Mouse (Mus musculus): ENCODE results near the gene Inpp5a. TPM values are rescaled to one million over a fixed set of nuclear protein-coding genes. Genes with fewer than 3 reads are reported as not detected.

Gene Inpp5a
- polyA plus RNA-seq, 1 experiment from 2014 or later, result 29.1 TPM

DNA sequence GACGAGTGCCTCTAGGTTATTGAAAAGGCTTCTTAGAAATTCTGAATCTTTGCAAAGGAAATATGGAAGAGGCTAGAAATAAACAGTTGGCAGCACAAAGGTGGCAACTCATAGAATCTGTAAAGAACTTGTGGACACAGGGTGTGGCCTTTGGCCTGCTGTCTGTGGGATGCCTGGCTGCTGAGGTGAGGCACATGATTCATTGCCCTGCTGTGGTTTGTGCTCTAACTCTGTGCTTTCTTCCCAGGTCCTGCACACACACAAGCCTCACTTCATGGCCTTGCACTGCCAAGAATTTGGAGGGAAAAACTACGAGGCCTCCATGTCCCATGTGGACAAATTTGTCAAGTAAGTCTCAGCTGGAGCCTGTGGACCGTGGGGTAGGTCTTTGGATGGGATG lies 88.8 kb downstream of the Inpp5a start:
- WGBS, result 88% methylated on average over 3 of the region's 3 CpGs
- Histone ChIP-seq H3K27ac (ENCODE audit: low read depth, low read length) (no peak overlapping the region), H3K9ac (ENCODE audit: low read depth, low read length) (no peak overlapping the region), H3K36me3 (ENCODE audit: control insufficient read depth, insufficient read depth) (peaks cover 24% of the 10 kb centered on the region; the same call in 1 of the 2 replicates), H3K4me1 (replicated peaks; ENCODE audit: control insufficient read depth, insufficient read depth, low read length) (no peaks in the 10 kb centered on the region), H3K4me2 (replicated peaks; ENCODE audit: low read depth) (no peak overlapping the region), H3K9me3 (ENCODE audit: control insufficient read depth) (no peaks in the 10 kb centered on the region), H3K4me3 (ENCODE audit: low read depth, low read length) (no peak overlapping the region), H3K27me3 (replicated peaks; ENCODE audit: control insufficient read depth, insufficient read depth, low read length) (no peaks in the 10 kb centered on the region)
- TF ChIP-seq CTCF (IDR thresholded peaks at IDR 0.05; ENCODE audit: low read depth), result no peak
- ATAC-seq, result no peak

GRCm38 (mm10) chr7:139479077-139479476 lies 90.2 kb downstream of the Inpp5a start:
- no peak overlapping the region for H3K9ac ChIP-seq (ENCODE audit: low read depth, low read length)
- 77% methylated on average over 1 of the region's 1 CpGs for WGBS
- TF ChIP-seq CTCF (IDR thresholded peaks at IDR 0.05; ENCODE audit: low read depth), result no peak
- no peaks in the 10 kb centered on the region for H3K4me1 ChIP-seq (replicated peaks; ENCODE audit: control insufficient read depth, insufficient read depth, low read length)
- H3K27me3 ChIP-seq (replicated peaks; ENCODE audit: control insufficient read depth, insufficient read depth, low read length), result no peaks in the 10 kb centered on the region
- H3K27ac ChIP-seq (ENCODE audit: low read depth, low read length), result no peak overlapping the region
- H3K4me3 ChIP-seq (ENCODE audit: low read depth, low read length), result no peak overlapping the region
- H3K36me3 ChIP-seq (ENCODE audit: control insufficient read depth, insufficient read depth), result peaks cover 24% of the 10 kb centered on the region; the same call in 1 of the 2 replicates
- H3K9me3 ChIP-seq (ENCODE audit: control insufficient read depth), result no peaks in the 10 kb centered on the region
- H3K4me2 ChIP-seq (replicated peaks; ENCODE audit: low read depth), result no peak overlapping the region
- no peak for ATAC-seq

DNA sequence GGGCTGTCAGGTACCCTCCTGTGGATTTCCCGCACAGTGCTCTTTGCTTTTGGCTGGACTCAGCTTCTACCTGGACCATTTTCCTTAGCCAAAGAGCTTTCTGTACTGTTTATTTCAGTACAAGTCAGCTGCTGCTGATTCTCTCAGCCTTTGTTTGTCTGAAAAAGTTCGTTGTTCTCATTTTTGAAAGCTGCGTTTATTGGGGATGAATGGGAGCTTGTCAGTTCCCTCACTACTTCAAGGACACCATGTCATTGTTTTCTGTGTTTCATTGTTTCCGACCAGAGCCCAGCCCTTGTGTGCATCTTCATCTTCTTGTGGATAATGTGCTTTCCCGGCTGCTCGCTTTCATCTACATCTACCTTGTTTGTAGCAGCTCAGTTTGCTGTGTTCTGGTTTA lies 90.7 kb downstream of the Inpp5a start:
- no peak overlapping the region for H3K4me2 ChIP-seq (replicated peaks; ENCODE audit: low read depth)
- no peak overlapping the region for H3K9ac ChIP-seq (ENCODE audit: low read depth, low read length)
- H3K4me1 ChIP-seq (replicated peaks; ENCODE audit: control insufficient read depth, insufficient read depth, low read length), result no peaks in the 10 kb centered on the region
- no peak for ATAC-seq
- peaks cover 24% of the 10 kb centered on the region; the same call in 1 of the 2 replicates for H3K36me3 ChIP-seq (ENCODE audit: control insufficient read depth, insufficient read depth)
- H3K27ac ChIP-seq (ENCODE audit: low read depth, low read length), result no peak overlapping the region
- H3K4me3 ChIP-seq (ENCODE audit: low read depth, low read length), result no peak overlapping the region
- TF ChIP-seq CTCF (IDR thresholded peaks at IDR 0.05; ENCODE audit: low read depth), result no peak
- 83% methylated on average over 6 of the region's 6 CpGs for WGBS
- no peaks in the 10 kb centered on the region for H3K9me3 ChIP-seq (ENCODE audit: control insufficient read depth)
- no peaks in the 10 kb centered on the region for H3K27me3 ChIP-seq (replicated peaks; ENCODE audit: control insufficient read depth, insufficient read depth, low read length)

DNA sequence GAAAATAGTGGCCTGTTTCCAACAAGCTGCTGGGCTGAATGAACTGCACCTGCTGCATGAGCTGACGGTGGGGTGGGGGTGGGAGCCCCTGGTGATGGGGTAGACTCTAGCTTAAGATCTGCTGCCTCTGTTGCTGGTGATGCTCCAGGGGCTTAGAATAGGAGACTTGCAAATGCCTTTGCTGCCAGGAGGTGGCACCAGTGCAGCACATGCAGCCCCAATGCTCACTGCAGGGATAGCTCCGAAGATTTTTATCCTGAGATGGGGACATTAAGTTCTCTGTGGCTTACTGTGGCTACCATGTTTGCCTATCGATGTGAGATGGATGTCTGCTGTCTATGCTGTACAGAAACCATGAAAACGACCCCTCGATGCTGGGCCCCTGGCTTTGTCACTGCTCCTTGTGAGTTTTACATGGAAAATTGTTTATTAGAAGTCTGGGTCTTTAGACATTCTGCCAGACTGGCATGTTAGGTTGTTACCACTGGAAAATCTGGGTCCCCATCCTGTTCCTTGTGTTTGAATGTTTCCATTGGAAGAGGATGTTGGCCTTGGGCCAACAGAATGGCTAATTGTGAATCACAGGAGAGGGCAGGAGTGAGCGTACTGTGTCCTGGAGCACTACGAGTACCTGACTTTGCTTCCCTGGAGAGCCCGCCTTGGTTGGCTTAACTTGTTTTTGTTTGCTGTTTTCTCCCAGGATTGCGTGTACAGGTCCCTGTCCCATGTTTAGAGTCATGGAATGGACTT lies 95.5 kb downstream of the Inpp5a start:
- no peak overlapping the region for H3K9ac ChIP-seq (ENCODE audit: low read depth, low read length)
- WGBS, result 65% methylated on average over 9 of the region's 9 CpGs
- H3K4me2 ChIP-seq (replicated peaks; ENCODE audit: low read depth), result no peak overlapping the region
- H3K9me3 ChIP-seq (ENCODE audit: control insufficient read depth), result no peaks in the 10 kb centered on the region
- no peaks in the 10 kb centered on the region for H3K27me3 ChIP-seq (replicated peaks; ENCODE audit: control insufficient read depth, insufficient read depth, low read length)
- no peaks in the 10 kb centered on the region for H3K4me1 ChIP-seq (replicated peaks; ENCODE audit: control insufficient read depth, insufficient read depth, low read length)
- H3K36me3 ChIP-seq (ENCODE audit: control insufficient read depth, insufficient read depth), result peaks cover 18% of the 10 kb centered on the region; the same call in 1 of the 2 replicates
- no peak overlapping the region for H3K27ac ChIP-seq (ENCODE audit: low read depth, low read length)
- no peak for ATAC-seq
- TF ChIP-seq CTCF (IDR thresholded peaks at IDR 0.05; ENCODE audit: low read depth), result peak; percentile 84
- H3K4me3 ChIP-seq (ENCODE audit: low read depth, low read length), result no peak overlapping the region

DNA sequence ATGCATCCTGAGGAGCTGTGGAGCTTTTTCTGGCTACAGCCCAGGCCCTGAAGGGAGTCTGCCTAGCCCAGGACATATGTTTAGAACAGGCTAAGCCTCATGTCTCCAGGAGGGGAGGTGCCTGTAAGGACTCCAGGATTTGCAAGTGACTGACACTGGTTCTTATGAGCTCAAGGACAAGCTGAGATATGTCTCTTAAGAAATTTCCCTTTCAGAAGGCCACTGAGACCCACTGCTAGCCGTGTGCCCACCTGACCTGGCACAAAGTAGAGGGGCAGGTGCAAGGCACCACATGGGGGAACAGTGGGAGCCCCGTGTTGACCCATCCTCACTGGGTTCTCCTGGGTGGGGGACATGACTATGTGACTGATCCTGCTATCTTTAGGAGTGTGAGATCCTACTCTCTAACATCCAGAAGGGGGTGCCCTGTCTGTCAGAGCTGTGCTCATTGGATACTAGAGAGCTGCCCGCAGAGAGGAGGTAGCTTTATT lies 100.9 kb downstream of the Inpp5a start:
- Histone ChIP-seq H3K4me3 (ENCODE audit: low read depth, low read length) (no peak overlapping the region), H3K9ac (ENCODE audit: low read depth, low read length) (no peak overlapping the region), H3K4me2 (replicated peaks; ENCODE audit: low read depth) (no peak overlapping the region), H3K36me3 (ENCODE audit: control insufficient read depth, insufficient read depth) (peaks cover 4% of the 10 kb centered on the region; the same call in 1 of the 2 replicates), H3K27me3 (replicated peaks; ENCODE audit: control insufficient read depth, insufficient read depth, low read length) (no peaks in the 10 kb centered on the region), H3K9me3 (ENCODE audit: control insufficient read depth) (no peaks in the 10 kb centered on the region), H3K4me1 (replicated peaks; ENCODE audit: control insufficient read depth, insufficient read depth, low read length) (no peaks in the 10 kb centered on the region), H3K27ac (ENCODE audit: low read depth, low read length) (no peak overlapping the region)
- no peak for ATAC-seq
- TF ChIP-seq CTCF (IDR thresholded peaks at IDR 0.05; ENCODE audit: low read depth), result no peak
- WGBS, result 83% methylated on average over 3 of the region's 3 CpGs

DNA sequence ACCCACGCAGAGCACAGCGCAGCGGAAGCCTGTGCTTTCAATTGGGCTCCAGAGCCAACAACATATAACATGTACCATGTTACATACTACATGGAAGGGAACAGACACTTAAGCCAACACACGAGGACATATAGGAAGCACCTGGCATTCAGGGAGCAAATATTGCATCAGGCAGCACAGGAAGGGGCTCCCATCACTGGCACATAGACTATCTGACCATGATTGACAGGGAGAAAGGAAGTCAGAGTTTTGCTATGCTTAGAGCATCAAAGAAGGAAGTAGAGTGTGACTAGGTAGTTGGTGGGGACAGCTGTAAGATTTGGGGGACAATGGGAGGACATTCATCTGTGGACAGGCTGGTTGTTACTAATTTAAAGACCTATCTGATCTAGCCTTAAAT lies 103.4 kb downstream of the Inpp5a start:
- no peaks in the 10 kb centered on the region; the same call in 1 of the 2 replicates for H3K36me3 ChIP-seq (ENCODE audit: control insufficient read depth, insufficient read depth)
- no peaks in the 10 kb centered on the region for H3K27me3 ChIP-seq (replicated peaks; ENCODE audit: control insufficient read depth, insufficient read depth, low read length)
- ATAC-seq, result no peak
- no peaks in the 10 kb centered on the region for H3K9me3 ChIP-seq (ENCODE audit: control insufficient read depth)
- no peak overlapping the region for H3K4me2 ChIP-seq (replicated peaks; ENCODE audit: low read depth)
- no peaks in the 10 kb centered on the region for H3K4me1 ChIP-seq (replicated peaks; ENCODE audit: control insufficient read depth, insufficient read depth, low read length)
- no peak overlapping the region for H3K27ac ChIP-seq (ENCODE audit: low read depth, low read length)
- 88% methylated on average over 4 of the region's 4 CpGs for WGBS
- H3K9ac ChIP-seq (ENCODE audit: low read depth, low read length), result no peak overlapping the region
- TF ChIP-seq CTCF (IDR thresholded peaks at IDR 0.05; ENCODE audit: low read depth), result no peak
- H3K4me3 ChIP-seq (ENCODE audit: low read depth, low read length), result no peak overlapping the region

All from intestine, postnatal 0 days (tissue).